9 mouse cellular contexts compared by ENCODE assay signal in the genomic region with DNA sequence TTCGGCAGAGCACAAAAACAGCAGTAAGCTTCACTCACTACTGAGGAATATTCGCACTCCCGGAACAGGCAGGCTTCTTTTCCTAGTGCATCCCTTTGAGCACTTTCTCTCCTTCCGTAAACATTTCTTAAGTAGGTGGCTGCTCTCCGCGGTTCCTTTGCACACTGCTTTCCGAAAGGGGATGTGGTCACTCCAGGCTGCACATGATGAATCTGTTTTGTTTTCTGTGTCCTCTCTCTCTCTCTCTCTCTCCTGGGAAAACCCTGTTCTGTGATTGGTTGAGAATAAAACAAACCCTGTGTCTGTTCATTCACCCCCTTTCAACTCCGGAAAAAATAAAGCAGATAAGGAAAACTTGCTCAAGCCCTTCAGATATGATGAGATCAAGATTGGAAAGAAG. TPM values are rescaled to one million over a fixed set of nuclear protein-coding genes. Genes with fewer than 3 reads are reported as not detected.
DNase-seq lines count a peak whose midpoint lies in the region; ATAC-seq and TF ChIP-seq lines count a peak whose summit lies in the region.
"Had no signal": no experiment of that assay in that cellular context is flagged by ENCODE, and none has a peak within 500 bp of the region (broad histone marks: within the 10 kb centered on the region; RNA-seq: fewer than 3 reads in every experiment).

TSS of gene Abca6 (minus strand) at position 243 of the 400 bp plus-strand sequence.

- peak; percentile 9 for DNase-seq in thymus, adult 2 months
- no peak for DNase-seq in thymus, postnatal 4 days
- DNase-seq in lung, adult 2 months: no peak
- DNase-seq in ovary, postnatal 14 days (ENCODE audit: low spot score): peak; percentile 13
- DNase-seq in left cerebral cortex, adult 18-20 months (ENCODE audit: low spot score in 2 of 2): no peak
- DNase-seq in cerebellum, adult 11 months: no peak

- H3K36me3 ChIP-seq in thymus, adult 2 months (ENCODE audit: control insufficient read depth, insufficient read depth, low read length): no peaks in the 10 kb centered on the region
- H3K36me3 ChIP-seq in forebrain, embryonic 15.5 days: no peaks in the 10 kb centered on the region
- no peaks in the 10 kb centered on the region for H3K36me3 ChIP-seq in hindbrain, embryonic 13.5 days

- WGBS in thymus, adult 2 months: 31% methylated on average over 8 of the region's 8 CpGs
- 20% methylated on average over 8 of the region's 8 CpGs for WGBS in forebrain, embryonic 15.5 days
- WGBS in hindbrain, embryonic 13.5 days: 14% methylated on average over 8 of the region's 8 CpGs
- 9% methylated on average over 8 of the region's 8 CpGs for WGBS in lung, adult 2 months

- no peak for TF ChIP-seq POLR2A in thymus, adult 2 months (IDR thresholded peaks at IDR 0.05; ENCODE audit: control insufficient read depth, extremely low read depth, insufficient read depth, low read length, poor library complexity)
- peak; percentile 22; the same call in 1 of the 2 replicates for TF ChIP-seq POLR2A in lung, adult 2 months (IDR thresholded peaks at IDR 0.05; ENCODE audit: borderline replicate concordance, extremely low read depth, low read depth, low read length)

- no peak within 1 kb of the TSS for H3K9ac ChIP-seq in forebrain, embryonic 15.5 days (replicated peaks)
- H3K9ac ChIP-seq in hindbrain, embryonic 13.5 days: peak within 1 kb of the TSS; percentile 46; the same call in 1 of the 2 replicates

- H3K4me2 ChIP-seq in forebrain, embryonic 15.5 days (replicated peaks): peak within 1 kb of the TSS; percentile 37
- H3K4me2 ChIP-seq in hindbrain, embryonic 13.5 days: peak within 1 kb of the TSS; percentile 48

- H3K27ac ChIP-seq in thymus, adult 2 months (ENCODE audit: control insufficient read depth, insufficient read depth, low read length): no peak within 1 kb of the TSS
- H3K27ac ChIP-seq in forebrain, embryonic 15.5 days (replicated peaks): no peak within 1 kb of the TSS
- H3K27ac ChIP-seq in hindbrain, embryonic 13.5 days: no peak within 1 kb of the TSS

- H3K27me3 ChIP-seq in thymus, adult 2 months (ENCODE audit: control insufficient read depth, insufficient read depth, low read length): no peaks in the 10 kb centered on the region
- H3K27me3 ChIP-seq in forebrain, embryonic 15.5 days: no peaks in the 10 kb centered on the region
- H3K27me3 ChIP-seq in hindbrain, embryonic 13.5 days: no peaks in the 10 kb centered on the region

- no peak within 1 kb of the TSS for H3K4me3 ChIP-seq in thymus, adult 2 months (ENCODE audit: control insufficient read depth, insufficient read depth, low read length)
- peak within 1 kb of the TSS; percentile 24 for H3K4me3 ChIP-seq in forebrain, embryonic 15.5 days
- H3K4me3 ChIP-seq in hindbrain, embryonic 13.5 days: peak within 1 kb of the TSS; percentile 25
- H3K4me3 ChIP-seq in lung, adult 2 months (replicated peaks; ENCODE audit: extremely low read depth, low read depth, low read length): no peak within 1 kb of the TSS

- ATAC-seq in forebrain, embryonic 15.5 days (replicated peaks): no peak
- ATAC-seq in hindbrain, embryonic 13.5 days (ENCODE audit: low FRiP score): no peak

- H3K9me3 ChIP-seq in forebrain, embryonic 15.5 days: no peaks in the 10 kb centered on the region
- H3K9me3 ChIP-seq in hindbrain, embryonic 13.5 days: no peaks in the 10 kb centered on the region

- TF ChIP-seq CTCF in thymus, adult 2 months (IDR thresholded peaks at IDR 0.05; ENCODE audit: borderline replicate concordance, control insufficient read depth, extremely low read depth, insufficient read depth, low read length, poor library complexity): no peak
- TF ChIP-seq CTCF in lung, adult 2 months (IDR thresholded peaks at IDR 0.05; ENCODE audit: insufficient read depth, low read length): no peak

- H3K4me1 ChIP-seq in thymus, adult 2 months (replicated peaks; ENCODE audit: control insufficient read depth, insufficient read depth, low read length): no peaks in the 10 kb centered on the region
- no peaks in the 10 kb centered on the region for H3K4me1 ChIP-seq in forebrain, embryonic 15.5 days
- H3K4me1 ChIP-seq in hindbrain, embryonic 13.5 days (replicated peaks): peaks cover 3% of the 10 kb centered on the region
- H3K4me1 ChIP-seq in lung, adult 2 months (ENCODE audit: control insufficient read depth, insufficient read depth, low read length): no peaks in the 10 kb centered on the region

RNA-seq across cellular contexts. Expression of gene Abca6, which starts in this region (rescaled TPM):
- polyA plus RNA-seq in thymus, adult 2 months (2012; rRNA removed): 0.09 and 0.24 TPM in 2 replicates
- 0.24 and 0.36 TPM in 2 replicates for polyA plus RNA-seq in forebrain, embryonic 15.5 days (2015; fragmentation: Nextera tagmentation; extraction: Ambion mirVana)
- 0.12 and 0.34 TPM in 2 replicates for polyA plus RNA-seq in hindbrain, embryonic 13.5 days (2015; fragmentation: Nextera tagmentation; extraction: Ambion mirVana)
- 0.52 and 1.1 TPM in 2 replicates for polyA plus RNA-seq in lung, adult 2 months (2012; rRNA removed)
- 1 to 10 TPM; 1.5 to 1.6 TPM for total RNA-seq in left cerebral cortex, adult 18-20 months (2021)
- polyA plus RNA-seq: limb, embryonic 11.5 days had no signal

Comparison
In these comparisons a context has a peak if more than half of its experiments do, and no peak if none do; other contexts are left out.
1. Peak in DNase-seq in thymus, adult 2 months; RNA of the gene not detected or under 1 TPM.
2. H3K4me3 ChIP-seq: peak in forebrain, embryonic 15.5 days (single experiment) and hindbrain, embryonic 13.5 days (single experiment); none in thymus, adult 2 months (single experiment) and lung, adult 2 months (single experiment).